Mouse (Mus musculus) embryonic fibroblast, embryonic 13.5 days (primary cell): ENCODE data around the gene Gpr152. TPM values are rescaled to one million over a fixed set of nuclear protein-coding genes. Genes with fewer than 3 reads are reported as not detected.
A peak's percentile ranks its signal among the peaks of the same experiment; 100 is the strongest.

Experiments
- H3K27ac ChIP-seq: 2 replicates; pipeline ENCODE4 v1.5.1; 2012; ENCODE audit warnings: low read length, control low read depth, inconsistent platforms; ENCODE audit not compliant: insufficient read depth
- H3K4me1 ChIP-seq: 2 replicates; pipeline ENCODE4 v1.6.1; 2011; ENCODE audit warnings: low read length; ENCODE audit not compliant: control insufficient read depth, insufficient read depth
- H3K4me3 ChIP-seq: 2 replicates; pipeline ENCODE4 v1.5.1; 2011; ENCODE audit warnings: mild to moderate bottlenecking, control low read depth, low read length; ENCODE audit not compliant: insufficient read depth
- CTCF ChIP-seq: IDR thresholded peaks from 2 replicates; pipeline ENCODE4 v1.5.1; 2011; ENCODE audit warnings: mild to moderate bottlenecking, control low read depth, low read length, moderate library complexity, borderline replicate concordance; ENCODE audit not compliant: insufficient read depth
- POLR2A ChIP-seq: IDR thresholded peaks from 2 replicates; pipeline ENCODE4 v1.6.1; 2011; ENCODE audit warnings: low read depth, mild to moderate bottlenecking, control low read depth, low read length, moderate library complexity
- polyA plus RNA-seq: library from polyadenylated mRNA; stranded (reverse); fragments of >200 nt; gene quantifications from 2 replicates; pipeline ENCODE4 v1.2.4, GENCODE M21; 2011; ENCODE audit warnings: low read depth; ENCODE audit not compliant: missing spikeins, insufficient read length

Gene Gpr152
- polyA plus RNA-seq, 1 experiment, result not detected

DNA sequence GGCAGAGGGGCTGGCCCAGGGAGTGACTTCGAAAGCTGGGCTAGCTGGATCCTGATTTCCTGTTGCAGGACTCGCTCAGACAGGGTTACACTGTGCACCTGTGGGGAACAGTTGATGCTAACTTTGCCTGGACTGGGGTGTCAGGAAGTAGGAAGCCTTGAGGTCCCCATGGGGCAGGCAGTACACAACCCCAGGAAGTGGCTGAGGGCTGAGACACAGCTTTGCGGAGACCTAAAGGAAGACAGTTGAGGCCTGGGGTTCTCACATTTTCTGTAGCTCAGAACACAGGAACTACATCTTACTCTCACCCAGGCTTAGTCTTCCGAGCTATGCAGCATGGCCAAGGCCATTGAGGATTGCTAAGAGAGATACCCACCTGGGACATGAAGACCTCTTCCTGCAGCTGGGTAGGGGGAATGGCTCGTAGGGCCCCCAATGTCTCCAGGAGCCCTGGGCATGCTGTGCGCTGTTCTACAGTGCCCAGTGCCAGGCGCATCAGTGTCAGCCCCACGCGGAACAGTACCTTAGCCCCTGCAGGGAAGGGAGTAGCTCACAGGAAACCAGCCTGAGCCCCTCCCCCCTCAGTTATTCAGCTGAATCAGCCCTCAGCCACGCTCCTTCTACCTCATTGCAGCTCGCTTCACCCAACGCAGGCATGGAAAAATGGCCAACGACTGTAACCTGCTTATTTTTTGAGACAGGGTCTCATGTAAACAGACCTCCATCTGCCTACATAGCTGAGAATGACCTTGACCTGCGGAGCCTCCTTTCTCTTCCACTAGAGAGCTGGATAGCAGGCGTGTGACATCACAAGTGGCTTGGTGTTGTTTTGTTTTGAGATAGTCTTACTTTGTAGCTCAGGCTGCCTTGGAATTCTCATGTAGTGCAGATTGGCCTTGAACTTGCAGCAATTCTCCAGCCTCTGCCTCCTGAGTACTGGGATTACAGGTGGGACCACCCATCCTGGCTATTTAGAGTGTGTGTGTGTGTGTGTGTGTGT is 45.7 kb downstream of the Gpr152 start:
- TF ChIP-seq CTCF, result no peak
- no peak for TF ChIP-seq POLR2A
- Histone ChIP-seq H3K4me3 (no peak overlapping the region), H3K27ac (no peak overlapping the region), H3K4me1 (0 out of 2 replicates have a peak, but pooled peaks cover 3% of the 10 kb centered on the region)

DNA sequence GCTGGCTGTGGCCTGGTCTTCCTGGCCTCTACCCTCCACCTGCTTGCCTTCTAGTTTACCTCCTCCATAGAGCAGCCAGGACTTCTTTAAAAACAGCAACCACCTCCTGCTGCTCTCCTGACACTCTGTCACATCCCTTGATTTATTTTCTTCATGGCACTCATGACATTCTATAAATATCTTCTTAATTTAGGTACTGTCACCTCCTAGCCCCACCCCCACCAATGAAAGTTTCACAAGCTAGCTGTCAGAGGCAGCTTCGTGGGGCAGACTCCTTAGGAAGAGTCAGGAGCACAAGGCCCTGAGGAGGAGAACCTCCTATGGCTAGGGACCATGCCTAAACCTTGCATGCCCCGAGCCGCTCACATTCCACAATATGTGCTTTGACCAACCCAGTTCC is 47.7 kb downstream of the Gpr152 start:
- no peak overlapping the region for H3K27ac ChIP-seq
- TF ChIP-seq CTCF (no peak), POLR2A (no peak)
- no peak overlapping the region for H3K4me3 ChIP-seq
- peaks cover 7% of the 10 kb centered on the region; the same call in 1 of the 2 replicates for H3K4me1 ChIP-seq

DNA sequence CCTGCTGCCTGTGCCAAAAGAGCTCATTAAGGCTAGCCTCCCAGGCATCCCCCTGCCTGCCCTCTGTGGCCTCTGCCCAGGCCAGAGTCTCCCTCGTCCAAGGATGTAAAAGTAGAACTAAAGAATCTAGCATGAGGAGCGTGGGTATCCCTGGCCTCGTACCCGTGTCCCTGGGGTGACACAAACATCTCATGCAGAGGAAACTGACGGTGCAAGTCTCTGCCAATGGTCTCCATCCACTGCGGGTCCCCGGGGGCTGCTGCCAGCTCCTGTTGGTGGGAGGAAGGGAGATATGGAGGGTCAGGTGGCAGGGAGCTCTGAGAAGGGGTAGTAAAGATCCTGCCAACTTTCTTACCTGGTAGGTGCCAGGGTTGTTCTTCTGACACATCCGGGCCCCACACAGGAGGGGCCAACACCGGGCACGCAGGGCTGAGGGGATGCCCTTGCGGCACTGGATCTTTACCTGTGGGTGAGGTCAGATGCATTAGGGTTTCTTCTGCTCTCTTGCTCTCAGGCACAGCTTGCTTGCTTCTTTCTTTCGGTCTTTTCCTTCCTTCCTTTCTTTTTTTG is 49.5 kb downstream of the Gpr152 start:
- Histone ChIP-seq H3K4me3 (no peak overlapping the region), H3K27ac (no peak overlapping the region), H3K4me1 (peaks cover 13% of the 10 kb centered on the region)
- TF ChIP-seq POLR2A (no peak), CTCF (no peak)

GRCm38 (mm10) chr19:4190831-4191334 is 51.3 kb downstream of the Gpr152 start, which contains the start of gene Tbc1d10c:
Tbc1d10c (minus strand) TSS chr19:4191284.
- Histone ChIP-seq H3K27ac (peak within 1 kb of the TSS; percentile 76), H3K4me1 (peaks cover 10% of the 10 kb centered on the region), H3K4me3 (peak within 1 kb of the TSS; percentile 94)
- TF ChIP-seq CTCF (no peak), POLR2A (no peak)

GRCm38 (mm10) chr19:4191528-4192250 is 52.1 kb downstream of the Gpr152 start, which contains the start of gene Ppp1ca:
Ppp1ca (plus strand) TSS chr19:4192065.
- Histone ChIP-seq H3K4me3 (peak within 1 kb of the TSS; percentile 94), H3K4me1 (peaks cover 18% of the 10 kb centered on the region), H3K27ac (peak within 1 kb of the TSS; percentile 76)
- peak; percentile 89 for TF ChIP-seq POLR2A
- peak; percentile 47; the same call in 1 of the 2 replicates for TF ChIP-seq CTCF

GRCm38 (mm10) chr19:4192251-4192985 is 52.8 kb downstream of the Gpr152 start:
- TF ChIP-seq CTCF, result no peak
- no peak for TF ChIP-seq POLR2A
- peaks cover 19% of the 10 kb centered on the region for H3K4me1 ChIP-seq
- H3K27ac ChIP-seq, result peak overlapping the region; percentile 76
- H3K4me3 ChIP-seq, result peak overlapping the region; percentile 94

DNA sequence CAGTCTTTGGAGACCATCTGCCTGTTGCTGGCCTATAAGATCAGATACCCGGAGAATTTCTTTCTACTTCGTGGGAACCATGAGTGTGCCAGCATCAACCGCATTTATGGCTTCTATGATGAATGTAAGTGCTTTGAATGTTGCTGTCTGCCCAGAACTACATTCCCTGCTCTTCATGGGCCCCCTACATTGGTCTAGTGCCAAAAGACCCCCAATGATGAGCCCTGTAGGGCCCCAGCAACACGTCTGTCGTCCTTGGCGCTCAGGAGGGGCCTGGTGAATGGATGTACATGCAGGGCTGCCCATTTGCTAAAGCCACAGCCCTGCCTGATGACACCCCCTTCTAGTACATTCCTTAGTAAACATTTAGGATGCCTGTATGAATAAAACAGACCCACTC is 53.5 kb downstream of the Gpr152 start:
- peak overlapping the region; percentile 94 for H3K4me3 ChIP-seq
- no peak for TF ChIP-seq POLR2A
- TF ChIP-seq CTCF, result no peak
- H3K4me1 ChIP-seq, result peaks cover 19% of the 10 kb centered on the region
- H3K27ac ChIP-seq, result no peak overlapping the region

GRCm38 (mm10) chr19:4194021-4194724 is 54.6 kb downstream of the Gpr152 start:
- H3K4me3 ChIP-seq, result no peak overlapping the region
- no peak overlapping the region for H3K27ac ChIP-seq
- TF ChIP-seq CTCF, result no peak
- peak; percentile 14; the same call in 1 of the 2 replicates for TF ChIP-seq POLR2A
- peaks cover 19% of the 10 kb centered on the region for H3K4me1 ChIP-seq
